Mouse (Mus musculus) naive thymus-derived CD4-positive, alpha-beta T cell, adult 2 months (primary cell): ENCODE measurements around the gene Zfp410.
A peak's percentile ranks its signal among the peaks of the same experiment; 100 is the strongest.

Experiments
- DNase-seq: peaks from one replicate; pipeline ENCODE4 v3.0.0-alpha.2; 2011; ENCODE audit warnings: low read depth

The Zfp410 gene

DNA sequence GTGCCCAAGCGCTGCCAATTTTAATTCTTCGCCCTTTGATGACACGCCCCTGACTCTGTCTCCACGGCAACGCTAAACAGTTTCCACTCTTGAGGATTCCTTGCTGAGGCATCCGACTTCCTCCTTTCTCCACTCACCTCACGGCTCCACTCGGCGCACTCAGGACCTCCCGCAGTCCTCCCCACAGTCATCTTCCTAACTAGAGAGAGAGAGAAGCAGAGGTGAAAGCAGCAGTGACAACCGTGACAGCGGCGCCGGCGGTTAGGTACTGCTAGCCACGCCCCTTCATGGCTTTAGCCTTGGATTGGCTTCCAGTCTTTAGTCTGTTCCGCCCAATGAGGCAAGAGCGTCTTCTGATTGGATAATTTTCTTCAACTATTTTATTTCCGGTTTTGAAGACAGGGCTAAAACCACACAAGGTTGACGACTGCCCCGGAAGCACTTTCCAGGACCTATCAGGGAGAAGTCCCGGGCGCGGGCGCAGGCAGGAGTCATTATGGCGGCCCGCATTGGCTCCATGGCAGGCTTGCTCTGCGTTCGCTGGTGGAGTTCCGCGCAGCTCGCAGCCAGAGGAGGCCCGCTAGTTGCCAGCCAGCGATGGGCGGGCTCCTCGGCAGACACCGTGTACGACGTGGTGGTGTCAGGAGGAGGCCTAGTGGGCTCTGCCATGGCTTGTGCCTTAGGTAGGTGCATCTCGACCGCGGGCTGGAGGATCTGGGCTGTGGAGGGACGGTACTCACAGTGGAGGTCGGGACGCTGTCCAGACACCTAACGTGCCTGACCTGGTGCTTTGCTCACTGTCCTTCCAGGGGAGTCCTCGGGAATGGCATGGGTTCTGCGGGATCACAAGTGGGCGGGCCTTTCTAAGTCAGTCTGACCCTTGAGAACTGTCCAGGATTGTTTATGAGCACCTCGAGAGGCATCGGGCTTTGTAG, 45.2 kb downstream of the Zfp410 start, which contains the start of the genes Coq6 and Fam161b:
Gene Coq6 (plus strand): TSS at position 103 of the 935 bp plus-strand sequence.
Gene Fam161b (minus strand): TSS at position 279 of the 935 bp plus-strand sequence.
- peak; percentile 97 for DNase-seq

DNA sequence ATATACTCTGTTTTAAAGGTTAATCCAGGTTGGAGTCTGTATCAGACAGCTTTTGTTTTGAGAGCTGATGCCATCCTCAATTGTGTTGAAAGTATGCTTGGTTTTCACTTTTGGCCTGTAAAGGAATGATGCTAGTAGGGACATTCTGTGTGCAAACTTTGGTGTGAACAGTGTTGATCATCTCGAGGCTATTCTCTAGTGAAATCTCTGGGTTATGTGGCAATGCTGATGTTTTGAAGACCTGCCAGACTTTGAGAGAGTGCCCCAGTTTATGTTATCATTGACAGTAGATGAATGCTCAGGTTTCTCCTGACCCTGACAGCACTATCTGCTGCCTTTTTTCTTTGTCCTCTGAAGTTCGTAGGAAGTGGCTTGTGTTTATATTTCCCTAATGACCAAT, 46.2 kb downstream of the Zfp410 start:
- no peak for DNase-seq

DNA sequence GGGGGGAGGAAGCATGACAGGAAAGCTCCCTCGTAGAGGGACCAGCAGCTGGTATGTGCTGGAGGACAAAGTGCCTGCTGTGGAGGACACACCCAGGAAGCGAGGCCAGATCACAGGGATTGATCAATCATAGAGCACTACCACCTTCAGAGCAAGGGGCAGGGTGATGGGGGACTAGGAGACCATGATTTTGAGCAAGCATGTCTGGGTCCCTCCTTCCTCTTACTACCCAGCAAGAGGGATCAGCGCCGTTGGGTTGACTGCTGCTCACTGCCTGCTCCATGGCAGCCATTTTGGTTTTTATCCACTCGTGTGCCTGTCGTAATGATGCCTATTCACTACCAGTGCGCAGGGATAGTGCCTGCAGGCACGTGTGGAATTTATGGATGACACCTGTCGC, 47.6 kb downstream of the Zfp410 start:
- no peak for DNase-seq

DNA sequence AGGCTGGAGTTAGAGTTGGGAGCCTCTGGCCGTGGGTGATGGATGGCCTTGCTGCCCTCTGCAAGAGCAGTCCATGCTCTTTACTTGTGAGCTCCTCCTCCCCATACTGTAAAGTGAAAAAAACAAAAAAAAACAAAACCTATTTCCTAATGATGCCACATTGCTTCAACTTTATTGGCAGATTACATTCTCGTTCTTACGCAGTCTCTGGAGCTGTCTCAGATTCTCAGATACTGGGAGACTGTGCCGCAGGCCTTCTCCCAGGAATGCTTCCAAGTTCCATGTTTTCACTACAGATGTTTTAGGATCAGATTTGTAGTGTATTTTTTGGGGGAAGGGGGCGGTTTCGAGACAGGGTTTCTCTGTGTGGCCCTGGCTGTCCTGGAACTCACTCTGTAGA, 48.5 kb downstream of the Zfp410 start:
- no peak for DNase-seq

DNA sequence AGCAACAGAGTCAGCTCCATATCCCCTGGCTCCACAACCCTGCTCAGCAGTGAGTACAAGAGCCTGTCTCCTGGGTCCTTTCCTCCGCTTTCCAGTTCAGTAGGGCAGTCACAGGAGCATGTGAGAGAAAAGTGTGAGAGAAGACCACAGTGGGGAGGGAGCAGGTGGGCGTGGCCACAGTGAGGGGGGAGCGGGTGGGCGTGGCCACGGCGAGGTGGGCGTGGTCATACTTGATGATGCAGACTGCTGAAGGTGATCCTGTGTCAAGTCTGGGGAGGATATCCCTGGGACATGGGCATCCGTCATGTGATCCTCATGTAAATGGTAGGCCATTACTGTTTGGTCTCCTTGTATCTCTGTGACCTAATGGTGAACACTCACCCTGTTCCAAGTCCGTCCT, 50.3 kb downstream of the Zfp410 start:
- peak; percentile 16 for DNase-seq

DNA sequence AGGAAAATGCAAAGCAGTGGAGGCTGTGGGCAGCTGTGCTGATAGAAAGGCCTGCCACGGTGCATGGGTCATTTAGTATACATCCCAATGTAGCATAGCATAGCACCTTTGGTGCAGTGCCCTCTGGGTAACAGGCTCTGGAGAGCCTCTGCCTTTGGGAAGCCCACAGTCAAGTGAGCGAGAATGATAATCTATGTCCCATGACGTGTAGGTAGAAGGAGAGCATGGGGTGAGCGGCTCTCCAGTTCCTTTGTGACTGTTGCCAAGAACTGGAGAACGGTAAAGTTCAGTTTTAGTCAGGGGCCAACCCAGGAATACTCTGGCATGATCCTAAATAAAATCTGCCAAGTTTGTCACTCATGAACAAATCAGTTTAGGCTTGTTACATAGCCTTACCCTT, 55.0 kb downstream of the Zfp410 start:
- no peak for DNase-seq

DNA sequence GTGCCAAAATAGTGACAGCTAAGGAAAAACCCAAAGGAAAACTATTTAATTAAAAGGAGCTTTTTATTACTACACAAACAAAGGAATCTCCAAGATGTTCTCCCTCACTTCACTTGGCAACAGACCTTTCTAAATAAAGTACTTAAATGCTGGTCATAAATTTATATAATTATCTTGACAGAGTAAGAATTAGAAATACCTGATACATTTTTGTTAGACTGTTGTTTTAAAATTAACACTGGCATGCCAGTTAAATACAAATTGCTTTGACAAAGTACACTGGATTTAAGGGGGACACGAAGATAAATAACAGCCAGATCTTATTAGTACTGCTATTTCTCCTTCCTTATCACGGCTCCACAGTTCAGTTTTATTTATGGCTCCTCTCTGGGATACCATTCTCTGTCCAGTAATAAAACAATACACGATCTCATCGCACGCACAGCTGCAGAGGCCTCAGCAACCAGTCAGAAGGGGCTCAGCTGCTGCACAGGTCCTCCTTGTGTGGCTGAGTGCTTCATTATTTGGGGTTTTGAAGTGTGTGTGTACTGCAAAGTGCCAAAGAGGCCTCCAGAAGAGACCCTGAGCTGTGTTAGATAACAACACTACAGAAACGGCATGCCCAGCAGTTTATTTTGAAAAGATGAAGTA, 57.3 kb downstream of the Zfp410 start:
- DNase-seq: no peak

DNA sequence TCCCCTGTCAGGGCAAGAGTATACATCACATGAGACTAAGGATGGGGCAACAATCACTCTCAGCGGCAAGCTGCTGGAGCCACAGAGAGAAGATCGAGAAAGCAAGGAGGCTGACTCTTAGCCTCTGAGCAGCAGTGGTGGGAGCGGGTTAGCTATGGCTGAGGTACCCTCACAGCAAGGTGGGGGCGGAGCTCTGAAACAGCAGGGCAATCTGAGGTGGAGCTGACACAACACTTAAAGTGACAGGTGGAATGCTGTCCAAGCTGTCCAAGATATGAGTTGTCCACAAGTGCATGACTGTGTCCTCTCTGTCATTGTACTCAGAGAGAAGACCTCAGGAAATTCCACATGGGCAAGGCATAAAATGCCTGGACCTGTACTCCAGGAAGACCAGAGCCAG, 65.7 kb downstream of the Zfp410 start:
- DNase-seq: no peak

DNA sequence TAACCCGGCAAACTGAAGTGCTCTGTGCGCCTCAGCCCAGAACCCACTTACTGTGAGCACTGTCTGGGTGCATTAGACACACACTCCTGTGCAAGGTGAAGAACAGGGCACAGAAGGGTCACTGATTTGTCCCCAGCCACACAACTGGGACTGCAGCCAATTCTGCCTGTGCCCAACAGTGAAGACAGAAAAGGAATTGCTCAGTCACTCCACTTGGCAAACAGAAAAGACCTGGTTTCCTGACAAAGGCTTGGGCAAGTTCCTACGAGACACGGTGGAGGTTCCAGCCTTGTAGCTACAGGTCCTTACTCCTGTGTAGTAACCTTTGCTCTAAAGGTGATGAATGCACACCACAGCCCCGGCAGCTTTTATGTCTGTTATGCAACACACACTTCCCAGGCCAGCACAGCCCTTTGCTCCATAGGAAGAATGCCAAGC, 68.0 kb downstream of the Zfp410 start:
- DNase-seq: no peak

DNA sequence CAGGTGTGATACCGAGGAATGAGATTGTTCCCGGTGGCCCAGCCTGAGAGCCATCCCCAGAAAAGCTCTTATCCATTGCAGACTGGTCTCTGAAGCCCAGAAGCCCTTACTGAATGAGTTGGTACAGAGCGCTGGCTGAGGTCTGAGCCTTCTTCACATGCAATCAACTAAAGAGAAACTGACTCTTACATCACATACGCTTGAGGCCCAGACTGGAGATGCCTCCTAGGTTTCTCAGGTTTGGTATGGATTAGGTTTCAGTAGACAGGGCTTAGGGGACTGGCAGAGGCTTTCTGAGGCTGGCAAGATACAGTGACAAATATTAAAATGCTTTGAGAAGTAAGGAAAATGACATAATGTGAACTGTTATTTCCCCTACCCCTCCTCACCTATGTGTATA, 68.8 kb downstream of the Zfp410 start:
- no peak for DNase-seq

DNA sequence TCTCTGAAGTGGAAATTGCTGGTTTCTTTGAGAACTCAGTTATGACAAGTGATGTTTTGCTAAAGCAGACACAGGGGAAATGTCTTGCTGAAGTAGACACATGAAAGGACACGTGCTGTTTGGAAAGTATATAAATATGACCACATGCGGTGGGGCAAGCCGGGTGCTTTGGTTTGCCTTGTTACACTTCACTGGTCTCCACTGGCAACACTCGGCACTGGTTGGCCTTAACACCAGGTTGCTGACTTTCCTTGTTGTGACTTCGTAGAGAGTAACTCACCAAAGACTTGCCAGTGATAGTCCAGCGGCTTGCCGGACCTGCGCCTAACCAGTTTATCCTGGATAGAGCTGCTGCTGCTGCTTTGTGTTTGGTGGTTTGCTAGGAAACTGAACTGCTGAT, 71.4 kb downstream of the Zfp410 start:
- DNase-seq: no peak

DNA sequence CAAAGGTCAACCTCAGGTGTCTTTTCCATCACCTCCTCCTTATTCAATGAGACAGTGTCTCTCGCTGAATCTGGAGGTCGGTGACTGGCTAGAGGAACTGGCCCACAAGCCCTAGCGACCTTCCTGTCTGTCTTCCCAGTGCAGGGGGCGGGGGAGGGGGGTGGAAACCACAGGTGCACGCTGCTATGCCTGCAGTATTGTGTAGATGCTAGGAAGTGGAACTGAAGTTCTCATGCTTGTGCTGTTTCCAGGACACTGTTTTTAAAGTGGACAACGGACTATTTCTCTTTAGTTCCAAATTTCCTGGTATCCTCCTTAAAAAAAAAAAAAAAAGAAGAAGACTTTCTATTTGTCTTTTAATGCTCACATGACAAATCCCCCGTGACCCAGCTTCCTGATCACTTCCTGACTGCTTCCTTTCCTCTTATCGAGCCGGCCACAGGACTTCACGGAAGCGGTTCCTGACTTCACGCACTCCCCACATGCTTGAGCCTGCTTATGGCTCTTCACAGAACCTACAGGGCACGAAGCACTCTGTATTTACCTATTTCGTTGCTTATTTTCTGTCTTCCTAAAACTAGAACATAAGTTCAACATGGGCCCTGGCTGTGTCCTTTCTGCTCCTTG, 72.2 kb downstream of the Zfp410 start:
- DNase-seq: peak; percentile 38

DNA sequence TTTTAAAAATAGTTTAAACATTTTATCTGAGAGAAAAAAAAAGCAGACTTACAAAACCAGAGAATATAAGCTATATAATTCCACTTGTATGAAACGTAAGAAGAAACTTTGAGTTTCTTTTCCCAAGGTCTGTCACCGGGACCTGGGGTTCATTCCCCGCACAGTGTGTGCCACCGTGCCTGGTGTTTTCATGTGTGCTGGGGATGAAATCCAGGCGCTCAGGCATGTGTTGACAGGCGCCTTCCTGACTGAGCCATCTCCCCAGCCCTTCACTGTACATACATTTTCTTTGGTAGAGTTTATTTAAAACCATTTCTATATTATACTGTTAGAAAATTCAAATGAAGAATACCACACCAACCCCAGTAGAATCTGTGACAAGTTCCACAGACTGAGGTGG, 73.7 kb downstream of the Zfp410 start:
- no peak for DNase-seq

DNA sequence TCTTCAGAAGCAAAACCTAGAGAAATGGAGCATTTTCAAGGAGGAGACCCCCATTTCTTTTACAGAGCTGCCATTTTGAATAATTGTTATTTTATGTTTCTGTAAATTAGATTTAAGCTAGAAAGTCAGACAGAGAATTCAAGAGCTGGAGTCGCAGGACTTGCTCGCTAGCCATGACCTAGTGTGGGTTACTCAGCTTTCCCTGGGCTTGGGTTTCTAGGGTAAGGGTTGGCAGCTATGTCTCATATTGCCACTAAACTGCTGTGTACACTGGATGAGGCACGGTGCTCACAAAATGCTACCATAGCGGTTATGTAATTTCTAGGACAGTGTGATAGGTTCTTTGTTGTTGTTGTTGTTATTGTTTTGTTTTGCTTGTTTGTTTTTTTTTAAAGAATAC, 76.0 kb downstream of the Zfp410 start:
- no peak for DNase-seq
